Mouse (Mus musculus) common myeloid progenitor, adult 5-6 weeks (primary cell): Measurements from ENCODE around the gene E4f1. TPM values are rescaled to one million over a fixed set of nuclear protein-coding genes. Genes with fewer than 3 reads are reported as not detected.
A peak's percentile ranks its signal among the peaks of the same experiment; 100 is the strongest.

Experiments used
- ATAC-seq: replicated peaks from 2 replicates; pipeline ENCODE4 v1.8.0; 2016; ENCODE audit warnings: low read depth, mild to moderate bottlenecking, moderate TSS enrichment, inconsistent platforms; ENCODE audit not compliant: poor library complexity, severe bottlenecking
- total RNA-seq: library from RNA; stranded (forward); fragments of 200-1000, 187-1606 nt; gene quantifications from 2 replicates; pipeline ENCODE4 v1.2.3, GENCODE M21; 2017

Gene E4f1
- total RNA-seq, 1 experiment from 2014 or later = 15.2 TPM

- no peak for ATAC-seq
Observed at GRCm38 (mm10) chr17:24485090-24485860, 15.2 kb upstream of the E4f1 start.

- ATAC-seq = no peak
Observed at GRCm38 (mm10) chr17:24483495-24483894, 13.4 kb upstream of the E4f1 start.

GRCm38 (mm10) chr17:24481027-24481815, 11.1 kb upstream of the E4f1 start:
- no peak for ATAC-seq

GRCm38 (mm10) chr17:24480201-24480826, 10.2 kb upstream of the E4f1 start:
- ATAC-seq = no peak

GRCm38 (mm10) chr17:24479431-24479830, 9.3 kb upstream of the E4f1 start:
- no peak for ATAC-seq

- peak; percentile 93 for ATAC-seq
Observed at GRCm38 (mm10) chr17:24478663-24479380, 8.7 kb upstream of the E4f1 start, which contains the start of gene Mlst8. Gene Mlst8 (minus strand): TSS chr17:24479078.

- ATAC-seq = no peak
Observed at GRCm38 (mm10) chr17:24477985-24478600, 8.0 kb upstream of the E4f1 start.

- ATAC-seq = no peak
Observed at GRCm38 (mm10) chr17:24477053-24477984, 7.2 kb upstream of the E4f1 start.

GRCm38 (mm10) chr17:24476022-24476776, 6.1 kb upstream of the E4f1 start:
- no peak for ATAC-seq

- ATAC-seq = no peak
Observed at GRCm38 (mm10) chr17:24475586-24475985, 5.5 kb upstream of the E4f1 start.

GRCm38 (mm10) chr17:24474557-24474956, 4.4 kb upstream of the E4f1 start:
- no peak for ATAC-seq

GRCm38 (mm10) chr17:24473612-24474275, 3.6 kb upstream of the E4f1 start, which contains the start of gene Bricd5:
Gene Bricd5 (plus strand): TSS chr17:24473884.
- ATAC-seq = no peak

GRCm38 (mm10) chr17:24472512-24472911, 2.4 kb upstream of the E4f1 start:
- no peak for ATAC-seq

- ATAC-seq = no peak
Observed at GRCm38 (mm10) chr17:24470701-24471527, 801 bp upstream of the E4f1 start.

GRCm38 (mm10) chr17:24469336-24469909, 690 bp downstream of the E4f1 start:
- no peak for ATAC-seq

- ATAC-seq = no peak
Observed at GRCm38 (mm10) chr17:24468636-24469246, 1.4 kb downstream of the E4f1 start.
